Mouse (Mus musculus): ENCODE results near the gene Gm1123.

Gm1123 gene

DNA sequence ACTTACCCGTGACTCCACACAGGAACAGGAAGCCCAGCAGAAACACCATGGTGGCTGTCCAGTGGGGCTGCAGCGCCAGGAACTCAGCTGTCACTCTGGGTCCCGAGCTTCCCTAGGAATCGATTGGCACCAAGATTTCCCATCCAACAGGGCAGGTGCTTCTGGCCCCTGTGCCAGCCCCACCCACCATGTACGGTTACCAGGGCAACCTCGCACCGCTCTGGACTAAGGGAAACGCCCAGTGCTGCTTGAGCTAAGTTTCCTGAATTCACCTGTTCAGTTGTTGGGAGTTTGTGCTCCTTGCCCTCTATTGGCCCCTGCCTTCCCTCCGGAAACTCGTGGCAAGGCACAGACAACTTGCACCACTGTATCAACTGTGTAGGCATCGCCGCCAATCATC is at the start of gene Gm1123:
Gm1123 (minus strand) TSS at position 141 of the 400 bp plus-strand sequence.
- DNase-seq (ENCODE audit: low spot score in 2 of 2): no peak

DNA sequence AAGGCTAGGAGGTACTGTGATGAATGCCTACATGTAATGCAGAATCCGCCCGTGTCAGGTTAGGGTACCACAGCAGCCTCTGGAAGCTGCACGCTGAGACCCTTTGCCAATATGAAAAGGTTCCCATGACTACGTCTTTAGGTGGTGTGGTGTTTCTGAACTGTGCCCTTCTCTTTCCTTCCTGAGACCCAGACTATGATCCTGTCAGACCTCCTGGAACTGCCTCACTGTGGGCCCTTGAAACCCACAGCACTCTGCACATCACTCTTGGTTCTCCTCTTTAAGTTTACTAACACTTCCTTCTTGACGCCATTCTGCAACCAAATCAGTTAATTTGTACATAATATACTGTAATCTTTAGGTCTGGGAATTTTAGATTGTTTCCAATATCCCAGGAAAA is 46.2 kb upstream of the Gm1123 start:
- DNase-seq (ENCODE audit: low spot score in 2 of 2): no peak

DNA sequence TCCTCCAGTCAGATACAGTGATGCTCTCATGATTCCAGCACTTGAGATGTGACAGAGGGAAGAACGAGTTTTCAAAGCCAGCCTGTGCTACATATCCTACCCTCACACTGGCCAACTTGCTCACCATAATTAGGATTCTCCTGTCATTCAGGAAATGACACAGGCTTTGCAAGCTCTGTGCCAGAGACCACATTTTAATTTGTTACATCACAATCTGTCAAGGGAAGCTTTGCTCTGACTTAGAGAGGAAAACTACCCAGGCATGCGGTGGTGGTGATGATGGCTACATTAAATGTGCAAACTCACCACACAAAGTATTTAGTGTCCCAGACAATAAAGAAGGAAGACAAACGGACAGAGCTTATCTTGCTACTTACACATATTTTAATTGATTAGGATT is 45.8 kb upstream of the Gm1123 start:
- no peak for DNase-seq (ENCODE audit: low spot score in 2 of 2)

DNA sequence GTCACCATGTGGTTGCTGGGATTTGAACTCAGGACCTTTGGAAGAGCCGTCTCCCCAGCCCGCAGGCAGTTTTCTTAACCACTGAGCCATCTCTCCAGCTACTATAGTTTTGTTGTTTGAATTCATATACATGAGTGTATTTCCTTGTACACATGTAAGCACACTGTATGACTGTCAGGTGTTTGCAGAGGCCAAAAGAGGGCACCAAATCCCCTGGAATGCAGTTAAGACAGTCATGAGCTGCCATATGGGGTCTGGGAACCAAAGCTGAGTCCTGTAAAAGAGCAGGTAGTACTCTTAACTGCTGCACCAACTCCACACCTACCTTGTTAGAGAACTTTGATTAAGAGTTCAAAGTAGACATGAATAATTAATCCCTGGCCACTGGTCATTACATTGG is 45.1 kb upstream of the Gm1123 start:
- no peak for DNase-seq (ENCODE audit: low spot score in 2 of 2)

DNA sequence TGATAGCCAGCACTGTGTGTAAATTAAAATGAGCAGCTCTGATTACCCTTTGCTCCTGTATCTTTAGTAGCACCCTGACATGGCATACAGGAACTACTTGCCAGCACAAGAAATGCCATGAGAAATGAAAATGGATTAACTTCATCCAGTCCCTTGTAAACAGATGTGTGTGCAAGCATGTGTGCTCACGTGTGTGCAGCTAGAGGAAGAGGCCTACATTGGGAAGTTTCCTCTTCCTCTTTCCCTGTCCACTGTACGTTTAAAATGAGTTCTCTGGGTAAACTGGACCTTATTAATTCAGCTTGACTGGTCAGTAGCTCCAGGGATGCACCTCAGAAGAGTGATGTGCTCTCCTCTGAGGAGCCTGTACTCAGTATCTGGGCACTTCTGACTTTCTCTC is 38.9 kb upstream of the Gm1123 start:
- DNase-seq (ENCODE audit: low spot score in 2 of 2): no peak

DNA sequence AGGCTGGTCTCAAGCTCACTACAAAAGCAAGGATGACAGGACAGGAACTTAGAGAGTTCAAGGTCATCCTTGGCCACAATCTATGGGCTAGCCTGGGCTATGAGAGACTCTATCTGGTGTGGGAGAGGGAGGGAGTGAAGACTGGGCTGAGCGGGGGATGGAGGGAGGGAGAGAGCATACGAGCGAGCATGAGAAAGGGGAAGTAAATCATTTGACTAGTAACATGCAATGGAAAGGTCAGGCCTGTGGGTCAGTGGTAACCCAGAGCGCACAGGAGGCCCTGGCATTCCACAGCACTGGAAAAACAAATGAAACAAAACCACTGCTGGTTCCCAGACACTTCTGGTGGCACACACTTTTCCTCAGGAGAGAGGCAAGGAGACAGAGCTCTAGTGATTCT is 37.0 kb upstream of the Gm1123 start:
- no peak for DNase-seq (ENCODE audit: low spot score in 2 of 2)

- DNase-seq (ENCODE audit: low spot score in 2 of 2): peak; percentile 14 to 15
Observed at GRCm38 (mm10) chr9:99065311-99065710, 29.8 kb upstream of the Gm1123 start.

DNA sequence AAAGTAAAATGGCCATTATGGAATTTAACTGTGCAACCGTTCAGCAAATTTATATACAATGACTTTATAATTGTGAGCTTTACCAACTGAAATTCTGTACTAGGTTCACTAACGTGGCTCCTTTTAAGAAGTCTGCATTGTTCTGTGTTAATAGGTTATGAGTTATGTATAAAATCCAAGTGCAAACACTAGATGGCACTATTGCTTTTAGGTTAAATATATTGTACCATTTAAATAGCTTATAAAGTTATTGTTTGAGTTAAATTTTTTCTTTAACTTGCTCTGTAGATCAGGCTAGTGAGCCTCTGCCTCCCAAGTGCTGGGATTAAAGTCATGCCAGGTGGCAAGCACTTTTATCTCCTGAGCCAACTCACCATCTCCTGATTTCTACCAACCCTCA is 28.7 kb upstream of the Gm1123 start:
- DNase-seq (ENCODE audit: low spot score in 2 of 2): no peak

DNA sequence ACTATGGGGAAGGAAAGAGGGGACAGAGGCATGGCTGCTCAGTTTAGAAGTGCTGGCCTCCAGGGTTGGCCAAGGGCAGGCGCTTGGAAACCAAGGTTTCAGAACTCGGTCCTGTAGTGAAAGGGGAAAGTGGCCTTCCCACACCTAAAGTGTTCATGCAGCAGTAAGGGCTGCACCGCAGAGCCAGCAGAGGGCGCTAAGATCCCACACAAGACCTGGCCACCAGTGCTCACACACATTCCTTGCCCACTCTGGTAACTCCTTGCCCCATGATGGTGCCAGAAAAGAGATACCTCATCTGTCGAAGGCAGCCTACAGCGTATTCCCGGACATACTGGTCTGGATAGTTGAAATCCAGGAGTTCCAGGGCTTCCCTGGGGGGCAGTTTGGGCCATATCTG is 27.0 kb upstream of the Gm1123 start:
- DNase-seq (ENCODE audit: low spot score in 2 of 2): peak; percentile 81 to 83

DNA sequence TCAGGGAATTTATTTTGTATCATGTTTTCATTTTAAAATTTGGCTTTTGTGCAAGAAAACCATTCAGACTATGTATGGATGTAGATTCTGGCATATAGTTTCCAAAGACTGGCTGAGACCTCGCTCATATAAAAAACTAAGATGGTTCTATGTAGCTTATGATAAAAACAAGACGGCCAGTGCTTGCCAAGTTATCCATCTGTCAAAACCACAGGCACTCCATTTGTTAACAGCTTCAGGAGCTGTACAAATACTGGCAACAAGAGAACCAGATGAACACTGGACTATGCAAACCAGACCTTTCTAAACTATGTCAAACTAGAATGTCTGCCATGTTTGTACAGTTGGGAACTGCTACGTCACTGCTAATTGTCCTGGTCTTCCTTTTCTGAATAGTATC is 22.2 kb upstream of the Gm1123 start:
- no peak for DNase-seq (ENCODE audit: low spot score in 2 of 2)

DNA sequence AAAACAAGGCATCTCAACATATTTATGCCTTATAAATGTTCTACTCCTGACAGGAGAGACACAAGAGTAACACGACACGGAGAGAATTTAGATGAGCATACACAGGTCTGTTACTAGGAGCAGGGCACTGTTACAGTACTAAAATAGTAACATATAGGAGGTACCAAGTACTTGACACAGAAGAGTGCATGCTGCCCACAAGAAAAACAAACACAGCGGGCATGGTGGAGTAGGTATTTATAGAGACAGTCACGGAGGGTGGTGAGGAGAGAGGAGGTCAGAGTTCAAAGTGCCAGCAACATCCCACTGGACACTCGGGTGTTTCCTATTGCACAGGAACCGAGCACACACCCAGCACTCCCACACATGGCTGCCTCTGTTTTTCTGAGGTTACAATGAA is 14.2 kb upstream of the Gm1123 start:
- DNase-seq (ENCODE audit: low spot score in 2 of 2): no peak

- no peak for DNase-seq (ENCODE audit: low spot score in 2 of 2)
Observed at GRCm38 (mm10) chr9:99048724-99049250, 13.3 kb upstream of the Gm1123 start.

DNA sequence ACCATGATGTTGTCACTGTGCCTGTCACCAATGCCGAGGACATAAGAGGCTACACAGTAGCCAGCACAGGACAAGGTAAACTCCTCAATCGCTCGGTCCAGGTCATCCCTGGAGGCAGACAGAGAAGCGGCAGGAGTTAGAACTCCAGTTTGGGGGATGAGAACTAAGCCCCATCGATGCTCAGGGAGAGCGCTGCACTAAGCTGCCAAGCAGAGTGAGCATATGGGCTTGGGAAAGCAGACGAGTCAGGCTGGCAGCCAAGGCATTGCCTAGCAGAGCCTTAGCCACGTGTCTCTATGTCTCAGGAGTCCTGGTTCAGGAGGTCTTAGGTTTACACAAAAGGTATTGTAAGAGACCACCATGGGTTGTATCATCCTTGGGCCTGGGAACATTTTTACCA is 9.2 kb upstream of the Gm1123 start:
- no peak for DNase-seq (ENCODE audit: low spot score in 2 of 2)

DNA sequence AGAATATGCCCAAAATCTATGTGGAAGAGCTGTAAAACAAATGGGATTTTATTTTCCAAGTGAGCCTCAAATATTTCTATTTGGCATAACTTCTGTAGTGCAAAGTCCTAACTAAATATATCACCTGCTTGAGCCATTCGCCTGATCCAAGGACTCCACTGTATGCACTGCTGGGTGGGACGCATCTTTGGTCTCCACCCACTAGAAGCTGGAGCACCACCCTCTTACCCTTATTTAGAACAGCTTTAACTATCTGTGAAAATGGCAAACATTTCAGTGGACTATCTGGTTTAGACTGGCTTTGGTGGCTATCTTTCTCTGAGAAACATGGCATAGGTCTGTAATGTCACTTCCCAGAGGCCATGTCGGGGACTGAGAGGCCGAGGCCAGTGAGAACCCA is 7.1 kb upstream of the Gm1123 start:
- no peak for DNase-seq (ENCODE audit: low spot score in 2 of 2)

GRCm38 (mm10) chr9:99041994-99042393 is 6.5 kb upstream of the Gm1123 start:
- no peak for DNase-seq (ENCODE audit: low spot score in 2 of 2)

- DNase-seq (ENCODE audit: low spot score in 2 of 2): no peak
Observed at GRCm38 (mm10) chr9:99034111-99034510, 1.4 kb downstream of the Gm1123 start.

- no peak for DNase-seq (ENCODE audit: low spot score in 2 of 2)
Observed at GRCm38 (mm10) chr9:99032031-99032430, 3.5 kb downstream of the Gm1123 start.

GRCm38 (mm10) chr9:99021751-99022150 is 13.8 kb downstream of the Gm1123 start:
- DNase-seq (ENCODE audit: low spot score in 2 of 2): no peak

GRCm38 (mm10) chr9:99021166-99021565 is 14.3 kb downstream of the Gm1123 start:
- no peak for DNase-seq (ENCODE audit: low spot score in 2 of 2)

- no peak for DNase-seq (ENCODE audit: low spot score in 2 of 2)
Observed at GRCm38 (mm10) chr9:99017679-99018078, 17.8 kb downstream of the Gm1123 start.

GRCm38 (mm10) chr9:99016759-99017158 is 18.8 kb downstream of the Gm1123 start:
- DNase-seq (ENCODE audit: low spot score in 2 of 2): peak; percentile 26 to 38

- DNase-seq (ENCODE audit: low spot score in 2 of 2): no peak
Observed at GRCm38 (mm10) chr9:99016301-99016700, 19.2 kb downstream of the Gm1123 start.

GRCm38 (mm10) chr9:99009898-99010199 is 25.7 kb downstream of the Gm1123 start:
- DNase-seq (ENCODE audit: low spot score in 2 of 2): no peak

DNA sequence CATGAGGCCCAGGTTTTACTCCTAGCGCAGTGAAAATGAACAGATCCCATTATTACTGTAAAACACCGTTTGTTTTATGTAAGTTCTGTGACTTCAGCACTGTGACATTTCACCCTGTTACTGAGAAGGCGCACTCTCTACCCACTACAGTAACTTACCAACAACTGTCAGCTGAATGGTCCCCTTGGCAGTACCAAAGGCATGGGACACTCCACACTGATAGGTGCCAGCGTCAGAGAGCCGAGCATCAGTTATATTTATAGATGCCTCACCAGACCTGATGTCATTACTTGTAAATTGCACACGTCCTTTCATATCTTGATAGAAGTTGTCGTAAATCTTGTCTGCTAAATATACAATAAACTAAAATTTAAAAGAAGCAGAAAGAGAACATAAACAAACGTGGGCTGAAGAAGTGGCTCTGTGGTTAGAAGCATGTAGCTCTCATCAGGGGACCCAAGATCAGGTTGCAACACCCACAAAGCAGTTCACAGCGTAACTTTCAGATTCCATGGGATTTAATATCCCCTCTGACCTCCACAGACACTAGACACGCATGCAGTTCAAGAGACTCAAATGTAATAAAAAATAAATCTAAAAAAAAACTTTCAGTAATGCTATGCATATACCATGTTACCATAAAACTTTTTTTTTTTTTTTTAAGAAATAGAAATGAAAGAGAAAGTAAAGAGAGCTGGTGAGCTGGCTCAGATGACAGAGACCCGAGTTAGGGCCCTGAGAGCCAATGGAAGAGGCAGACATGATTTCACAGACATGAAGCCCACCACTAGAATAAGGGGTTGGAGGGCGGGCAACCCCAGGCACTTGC is 26.2 kb downstream of the Gm1123 start:
- DNase-seq (ENCODE audit: low spot score in 2 of 2): no peak

Data from right cerebral cortex, adult 2 months (tissue).